Mouse (Mus musculus) hindbrain, embryonic 12.5 days (tissue): ENCODE measurements around the gene Actr3. TPM values are rescaled to one million over a fixed set of nuclear protein-coding genes. Genes with fewer than 3 reads are reported as not detected.
"Not testable (repeated sequence)": the region's sequence is repeated elsewhere in the genome, so short reads cannot be mapped to it uniquely, and the experiment has no call there.

ENCODE experiments used
- ATAC-seq: fragments of 200-750 bp; cut with Nextera tagmentation; 2 replicates; pipeline ENCODE4 v1.8.0; 2017; ENCODE audit warnings: moderate TSS enrichment; ENCODE audit not compliant: low FRiP score
- H3K27ac ChIP-seq: fragments of 300-500 bp; sonication (generic); 2 replicates; pipeline ENCODE4 v1.5.1; 2016; ENCODE audit warnings: mild to moderate bottlenecking
- H3K27me3 ChIP-seq: fragments of 300-500 bp; sonication (generic); 2 replicates; pipeline ENCODE4 v1.6.1; 2016; ENCODE audit warnings: mild to moderate bottlenecking
- H3K36me3 ChIP-seq: fragments of 300-500 bp; sonication (generic); 2 replicates; pipeline ENCODE4 v1.6.1; 2016; ENCODE audit warnings: mild to moderate bottlenecking
- H3K4me1 ChIP-seq: fragments of 300-500 bp; sonication (generic); 2 replicates; pipeline ENCODE4 v1.6.1; 2016
- H3K4me2 ChIP-seq: fragments of 300-500 bp; sonication (generic); replicated peaks from 2 replicates; pipeline ENCODE4 v1.6.1; 2016; ENCODE audit warnings: mild to moderate bottlenecking
- H3K4me3 ChIP-seq: fragments of 300-500 bp; sonication (generic); 2 replicates; pipeline ENCODE4 v1.5.1; 2016; ENCODE audit warnings: mild to moderate bottlenecking
- H3K9ac ChIP-seq: fragments of 300-500 bp; sonication (generic); 2 replicates; pipeline ENCODE4 v1.6.1; 2016; ENCODE audit warnings: mild to moderate bottlenecking, moderate library complexity
- H3K9me3 ChIP-seq: fragments of 300-500 bp; sonication (generic); replicated peaks from 2 replicates; pipeline ENCODE4 v1.6.1; 2016; ENCODE audit warnings: mild to moderate bottlenecking
- WGBS: fragments of 180-500 bp; shearing (Covaris S2); methylation state at CpG from one replicate; pipeline ENCODE4 v1.1.7; 2016; 5-methylcytosine and 5-hydroxymethylcytosine counted together
- polyA plus RNA-seq: library from polyadenylated mRNA; unstranded; fragments of >200 nt; fragmentation: Nextera tagmentation; extraction: Ambion mirVana; gene quantifications from 2 replicates; pipeline ENCODE4 v1.2.1, GENCODE M21; 2016

The Actr3 gene
- polyA plus RNA-seq, 1 experiment from 2014 or later: 249 TPM

DNA sequence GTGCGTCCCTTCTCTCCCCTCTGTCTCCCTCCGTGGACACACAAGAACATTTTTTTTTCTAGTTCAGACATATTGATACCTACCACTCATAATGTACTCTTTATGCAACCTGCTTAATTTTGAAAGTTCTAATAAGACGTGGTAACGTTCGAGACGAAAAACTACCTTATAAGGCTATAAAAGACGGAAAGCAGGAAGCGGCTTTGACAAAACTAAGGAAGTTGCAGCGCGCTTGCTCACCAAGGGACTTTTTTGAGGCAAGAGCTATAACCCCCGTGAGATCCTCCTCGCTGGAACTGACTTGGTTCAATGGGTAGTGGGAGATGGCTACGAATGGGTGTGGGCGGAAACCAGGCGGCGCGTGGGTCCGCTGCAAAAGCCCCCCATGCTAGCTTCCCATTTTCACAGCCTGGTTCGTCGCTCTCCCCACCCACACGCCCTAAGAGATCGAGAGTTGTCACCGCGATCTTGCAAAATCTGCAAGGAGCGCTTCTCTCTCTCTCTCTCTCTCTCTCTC, 984 bp downstream of the Actr3 start:
- peak overlapping the region; percentile 99 for H3K27ac ChIP-seq
- H3K36me3 ChIP-seq: no peaks in the 10 kb centered on the region
- H3K4me3 ChIP-seq: peak overlapping the region; percentile 81
- H3K27me3 ChIP-seq: no peaks in the 10 kb centered on the region
- peak overlapping the region; percentile 63 for H3K4me2 ChIP-seq
- H3K9ac ChIP-seq: peak overlapping the region; percentile 96
- no peaks in the 10 kb centered on the region for H3K9me3 ChIP-seq
- peaks cover 21% of the 10 kb centered on the region for H3K4me1 ChIP-seq
- peak; percentile 5 for ATAC-seq
- WGBS: under 1% methylated on average over 25 of the region's 25 CpGs

DNA sequence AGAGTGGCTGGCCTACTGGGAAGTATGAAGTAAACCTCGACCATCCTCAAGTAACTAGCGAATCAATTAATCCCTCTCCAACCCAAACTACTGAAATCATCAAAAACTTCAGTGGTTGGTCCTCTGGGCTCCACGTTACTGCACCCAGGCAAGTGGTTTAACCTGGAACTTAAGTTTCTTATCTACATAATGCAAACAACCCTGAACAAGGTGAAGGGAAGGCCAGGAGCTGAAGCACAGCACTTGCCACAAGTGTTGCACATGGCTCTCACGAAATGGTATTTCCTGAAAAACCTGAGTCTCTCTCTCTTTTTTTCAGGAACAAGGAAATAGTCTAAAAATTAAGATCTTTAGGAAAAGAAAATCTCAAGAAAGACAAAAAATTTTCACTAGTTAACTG, 4.2 kb downstream of the Actr3 start:
- Histone ChIP-seq H3K9ac (no peak overlapping the region), H3K9me3 (no peaks in the 10 kb centered on the region), H3K4me3 (no peak overlapping the region), H3K36me3 (no peaks in the 10 kb centered on the region), H3K27me3 (no peaks in the 10 kb centered on the region), H3K4me2 (no peak overlapping the region), H3K27ac (no peak overlapping the region), H3K4me1 (peaks cover 24% of the 10 kb centered on the region)
- ATAC-seq: no peak
- 79% methylated on average over 4 of the region's 4 CpGs for WGBS

DNA sequence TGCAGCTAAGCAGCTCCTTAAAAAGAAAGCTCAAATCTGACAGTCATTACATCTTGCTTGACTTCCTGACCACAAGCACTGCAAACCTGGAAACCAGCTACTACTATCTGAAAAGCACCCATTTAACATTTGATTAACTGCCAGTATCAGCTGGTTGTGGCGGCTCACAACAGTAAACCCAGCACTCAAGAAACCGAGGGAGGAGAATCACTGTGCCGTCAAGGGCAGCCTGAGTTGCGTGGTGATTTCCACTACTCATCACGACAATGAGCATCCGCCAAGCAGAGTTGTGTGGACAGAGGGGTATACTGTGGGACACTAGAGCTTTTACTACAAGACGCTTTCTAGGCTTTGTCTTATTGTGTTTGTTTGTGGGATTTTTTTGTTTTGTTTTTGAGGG, 4.8 kb downstream of the Actr3 start:
- Histone ChIP-seq H3K4me1 (peaks cover 20% of the 10 kb centered on the region), H3K36me3 (no peaks in the 10 kb centered on the region), H3K9ac (no peak overlapping the region), H3K9me3 (no peaks in the 10 kb centered on the region), H3K27me3 (no peaks in the 10 kb centered on the region), H3K4me3 (no peak overlapping the region), H3K27ac (no peak overlapping the region), H3K4me2 (no peak overlapping the region)
- WGBS: 67% methylated on average over 7 of the region's 7 CpGs
- no peak for ATAC-seq

DNA sequence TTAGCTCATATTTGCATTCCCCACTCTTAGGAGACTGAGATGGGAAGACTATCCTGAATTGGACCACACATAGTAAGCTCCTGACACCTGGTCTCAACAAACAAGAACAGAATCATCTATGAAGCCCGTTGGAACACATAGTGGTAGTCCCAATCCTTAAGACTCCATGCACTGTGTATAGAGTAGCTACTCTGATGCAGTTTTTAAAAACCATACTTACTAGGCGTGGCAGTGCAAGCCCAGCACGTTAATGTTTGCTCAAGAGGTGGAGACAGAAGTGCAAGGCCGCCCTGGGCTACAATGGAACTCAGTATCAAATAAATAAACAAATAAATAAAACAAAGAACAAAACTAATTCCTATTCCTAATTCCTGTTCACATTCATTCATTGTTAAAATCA, 5.5 kb downstream of the Actr3 start:
- Histone ChIP-seq H3K4me3 (no peak overlapping the region), H3K9me3 (no peaks in the 10 kb centered on the region), H3K36me3 (no peaks in the 10 kb centered on the region), H3K4me1 (peaks cover 20% of the 10 kb centered on the region), H3K27me3 (no peaks in the 10 kb centered on the region), H3K4me2 (no peak overlapping the region), H3K27ac (no peak overlapping the region), H3K9ac (no peak overlapping the region)
- WGBS: 90% methylated on average over 4 of the region's 4 CpGs
- no peak for ATAC-seq

DNA sequence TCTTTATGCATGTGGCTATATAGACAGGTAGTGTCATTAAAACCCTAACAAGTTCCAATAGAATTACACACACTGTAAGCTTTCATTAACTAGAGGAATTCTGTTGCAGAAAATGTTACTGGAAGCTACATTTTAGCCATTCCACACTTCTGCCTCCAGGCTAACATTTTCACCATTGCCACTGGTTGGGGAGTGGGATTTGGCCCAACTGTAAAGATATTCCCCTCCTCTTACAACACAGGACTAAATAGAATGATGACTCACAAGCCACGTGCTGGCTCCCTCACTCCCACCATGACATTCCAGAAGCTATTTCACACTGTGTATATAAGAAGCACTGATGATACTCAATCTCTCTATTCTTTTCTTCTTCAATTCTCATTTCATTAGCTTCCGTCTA, 7.2 kb downstream of the Actr3 start:
- Histone ChIP-seq H3K4me1 (peaks cover 15% of the 10 kb centered on the region), H3K27ac (no peak overlapping the region), H3K9ac (no peak overlapping the region), H3K4me3 (no peak overlapping the region), H3K4me2 (no peak overlapping the region), H3K27me3 (no peaks in the 10 kb centered on the region), H3K36me3 (no peaks in the 10 kb centered on the region), H3K9me3 (no peaks in the 10 kb centered on the region)
- ATAC-seq: no peak
- WGBS: 76% methylated on average over 2 of the region's 2 CpGs

DNA sequence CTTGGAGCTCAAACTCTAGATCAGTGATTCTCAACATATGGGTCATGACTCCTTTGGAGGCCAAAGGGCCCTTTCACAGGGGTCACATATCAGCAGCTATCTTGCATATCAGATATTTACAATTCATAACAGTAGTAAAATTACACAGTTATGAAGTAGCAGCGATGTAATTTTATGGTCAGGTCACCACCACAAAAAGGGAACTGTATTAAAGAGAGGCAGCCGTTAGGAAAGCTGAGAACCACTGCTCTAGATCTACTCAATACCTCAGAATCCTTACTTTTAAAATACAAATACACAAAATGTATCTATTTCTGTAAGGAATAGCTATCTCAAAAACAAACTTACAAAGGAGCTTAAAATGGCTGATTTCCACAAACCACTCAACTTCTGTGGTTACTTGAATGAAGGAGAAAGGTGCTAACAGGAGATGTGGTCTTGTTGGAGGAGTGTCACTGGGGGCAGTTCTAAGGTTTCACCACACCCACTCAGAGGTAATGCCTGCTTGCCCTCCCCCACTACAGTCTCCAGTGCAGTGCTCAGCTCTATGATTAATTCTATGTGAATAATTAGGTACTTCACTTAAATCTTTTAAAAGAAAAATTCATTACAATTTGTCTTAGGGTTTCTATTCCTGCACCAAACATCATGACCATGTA, 9.0 kb downstream of the Actr3 start:
- Histone ChIP-seq H3K9me3 (no peaks in the 10 kb centered on the region), H3K4me2 (no peak overlapping the region), H3K4me3 (no peak overlapping the region), H3K27me3 (no peaks in the 10 kb centered on the region), H3K9ac (no peak overlapping the region), H3K36me3 (no peaks in the 10 kb centered on the region), H3K4me1 (0 out of 2 replicates have a peak, but pooled peaks cover 3% of the 10 kb centered on the region), H3K27ac (no peak overlapping the region)
- ATAC-seq: no peak
- WGBS: 90% methylated on average over 2 of the region's 2 CpGs

DNA sequence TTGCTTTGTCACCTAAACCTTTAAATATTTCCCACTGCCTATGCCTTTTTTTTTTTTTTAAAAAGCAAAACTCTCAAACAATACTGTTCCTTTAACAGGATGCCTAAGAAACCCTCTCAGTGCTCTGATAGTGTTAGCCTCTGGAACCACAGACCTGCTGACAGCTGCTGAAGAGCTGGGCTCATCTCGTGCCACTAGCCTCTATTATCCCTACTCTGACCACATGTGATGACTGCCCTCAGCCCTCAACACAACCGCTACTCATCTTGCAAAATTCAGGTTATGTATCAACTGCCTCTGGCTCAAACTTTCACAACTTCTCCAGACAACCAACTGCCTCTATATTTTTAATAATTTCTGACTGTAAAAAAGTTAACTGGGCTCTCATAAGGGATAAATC, 15.6 kb downstream of the Actr3 start:
- H3K4me3 ChIP-seq: no peak overlapping the region
- no peaks in the 10 kb centered on the region for H3K4me1 ChIP-seq
- H3K4me2 ChIP-seq: no peak overlapping the region
- WGBS: 73% methylated on average over 2 of the region's 2 CpGs
- H3K36me3 ChIP-seq: peaks cover 11% of the 10 kb centered on the region
- H3K27me3 ChIP-seq: no peaks in the 10 kb centered on the region
- no peak overlapping the region for H3K9ac ChIP-seq
- no peak overlapping the region for H3K27ac ChIP-seq
- ATAC-seq: no peak
- no peaks in the 10 kb centered on the region for H3K9me3 ChIP-seq

DNA sequence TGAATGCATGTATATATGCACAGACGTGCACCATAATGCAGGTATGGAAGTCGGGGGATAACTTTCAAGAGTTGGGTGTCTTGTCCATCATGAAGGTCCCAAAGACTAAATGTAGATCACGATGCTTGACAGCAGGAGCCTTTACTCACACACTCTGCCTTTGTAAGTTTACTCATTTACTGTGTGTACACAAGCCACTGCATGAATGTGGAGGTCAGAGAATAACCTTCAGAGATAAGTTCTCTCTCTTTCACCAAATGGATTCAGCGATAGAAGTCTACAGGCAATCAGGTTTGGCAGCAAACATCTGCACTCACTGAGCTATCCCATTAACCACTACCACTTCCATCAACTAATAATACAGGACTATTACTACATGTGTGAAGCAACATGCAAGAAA, 16.8 kb downstream of the Actr3 start:
- WGBS: 97% methylated on average over 4 of the region's 4 CpGs
- no peaks in the 10 kb centered on the region for H3K9me3 ChIP-seq

DNA sequence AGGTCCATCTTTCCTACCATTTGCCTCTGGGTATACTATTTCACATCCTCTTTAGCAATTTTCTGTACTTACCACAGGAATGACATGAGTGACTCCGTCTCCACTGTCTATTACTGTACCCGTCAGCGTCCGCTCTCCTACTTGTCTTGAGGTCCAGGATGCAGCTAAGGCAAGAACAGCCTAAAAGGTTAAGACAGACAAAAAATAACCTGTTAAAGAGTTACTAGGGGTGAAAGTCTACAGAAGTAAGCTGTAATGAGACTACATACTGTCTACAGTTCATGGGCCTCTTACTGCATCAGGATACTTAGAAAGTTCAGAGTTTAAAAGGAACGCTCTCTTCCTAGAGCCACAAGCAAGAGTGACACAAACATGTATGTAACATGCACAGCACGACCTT, 28.3 kb downstream of the Actr3 start:
- Histone ChIP-seq H3K9me3 (no peaks in the 10 kb centered on the region), H3K4me2 (no peak overlapping the region), H3K4me3 (no peak overlapping the region), H3K4me1 (no peaks in the 10 kb centered on the region), H3K27me3 (no peaks in the 10 kb centered on the region), H3K36me3 (peaks cover 40% of the 10 kb centered on the region), H3K27ac (no peak overlapping the region), H3K9ac (no peak overlapping the region)
- ATAC-seq: no peak
- 98% methylated on average over 6 of the region's 6 CpGs for WGBS

More for the DNA sequence above, 16.8 kb downstream of the Actr3 start:
- no peak overlapping the region for H3K4me2 ChIP-seq
- H3K36me3 ChIP-seq: peaks cover 18% of the 10 kb centered on the region
- H3K4me1 ChIP-seq: no peaks in the 10 kb centered on the region
- H3K27me3 ChIP-seq: no peaks in the 10 kb centered on the region
- ATAC-seq: no peak
- no peak overlapping the region for H3K4me3 ChIP-seq
- no peak overlapping the region for H3K9ac ChIP-seq
- H3K27ac ChIP-seq: no peak overlapping the region

DNA sequence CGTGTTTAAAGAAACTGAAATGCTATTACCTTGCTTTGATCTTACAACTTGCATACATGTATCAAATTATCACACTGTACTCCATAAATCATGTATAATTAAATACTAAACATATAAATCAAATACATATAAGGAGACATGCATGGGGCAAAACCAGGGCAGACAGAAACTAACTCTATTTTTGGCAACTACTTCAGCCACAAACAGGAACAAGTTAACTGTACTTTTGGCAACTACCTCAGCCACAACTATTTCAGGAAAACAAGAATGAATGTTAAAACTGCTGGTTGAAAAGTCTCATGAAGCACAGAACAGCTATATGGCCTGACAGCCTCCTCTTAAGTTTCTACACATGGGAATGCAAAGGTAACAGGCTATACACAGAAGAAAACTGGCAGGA, 40.1 kb downstream of the Actr3 start:
- 95% methylated on average over 1 of the region's 1 CpGs for WGBS
- H3K4me2 ChIP-seq: no peak overlapping the region
- H3K9me3 ChIP-seq: no peaks in the 10 kb centered on the region
- H3K4me1 ChIP-seq: no peaks in the 10 kb centered on the region
- H3K4me3 ChIP-seq: no peak overlapping the region
- no peaks in the 10 kb centered on the region for H3K27me3 ChIP-seq
- H3K36me3 ChIP-seq: peaks cover 35% of the 10 kb centered on the region
- ATAC-seq: no peak
- no peak overlapping the region for H3K27ac ChIP-seq
- no peak overlapping the region for H3K9ac ChIP-seq

DNA sequence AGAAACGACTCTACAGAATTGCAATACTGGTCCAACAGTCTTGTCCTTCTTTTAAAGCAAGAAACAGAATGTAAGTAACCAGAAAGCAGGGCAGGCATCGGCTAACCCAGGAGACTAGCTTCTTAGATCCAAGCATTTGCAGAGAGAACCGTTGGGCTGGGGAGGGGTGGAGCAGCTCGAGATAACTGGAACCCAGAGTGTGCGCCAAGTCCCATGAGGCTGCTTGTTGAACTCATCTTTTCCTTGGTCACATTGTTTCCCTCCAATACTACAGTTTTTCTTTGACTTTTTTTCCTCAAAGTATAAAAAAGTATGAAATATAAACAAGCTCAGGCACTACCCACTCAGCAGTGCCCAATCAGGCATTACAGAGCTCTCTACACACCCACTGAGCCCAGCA, 42.2 kb downstream of the Actr3 start:
- not testable (repeated sequence) for H3K4me3 ChIP-seq, H3K9me3 ChIP-seq, H3K27ac ChIP-seq, H3K9ac ChIP-seq, H3K4me1 ChIP-seq, H3K4me2 ChIP-seq, ATAC-seq, H3K27me3 ChIP-seq
- WGBS: 95% methylated on average over 5 of the region's 5 CpGs
- peaks cover 29% of the 10 kb centered on the region for H3K36me3 ChIP-seq

DNA sequence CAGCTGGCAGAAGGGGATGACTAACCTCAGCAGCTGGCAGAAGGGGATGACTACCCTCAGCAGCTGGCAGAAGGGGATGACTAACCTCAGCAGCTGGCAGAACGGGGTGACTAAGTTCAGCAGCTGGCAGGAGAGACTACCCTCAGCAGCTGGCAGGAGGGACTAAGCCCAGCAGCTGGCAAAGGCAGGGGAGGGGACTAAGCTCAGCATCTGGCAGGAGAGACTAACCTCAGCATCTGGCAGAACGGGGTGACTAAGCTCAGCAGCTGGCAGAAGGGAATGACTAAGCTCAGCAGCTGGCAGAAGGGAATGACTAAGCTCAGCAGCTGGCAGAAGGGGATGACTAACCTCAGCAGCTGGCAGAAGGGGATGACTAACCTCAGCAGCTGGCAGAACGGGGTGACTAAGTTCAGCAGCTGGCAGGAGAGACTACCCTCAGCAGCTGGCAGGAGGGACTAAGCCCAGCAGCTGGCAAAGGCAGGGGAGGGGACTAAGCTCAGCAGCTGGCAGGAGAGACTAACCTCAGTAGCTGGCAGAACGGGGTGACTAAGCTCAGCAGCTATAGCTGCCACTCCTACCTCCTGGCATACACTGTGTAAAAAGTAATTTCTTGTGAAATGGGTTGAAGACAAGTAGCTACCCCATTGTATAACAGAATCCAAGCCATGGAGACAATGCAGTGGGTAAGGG, 45.3 kb downstream of the Actr3 start:
- not testable (repeated sequence) for H3K36me3 ChIP-seq, H3K9ac ChIP-seq, H3K9me3 ChIP-seq, H3K4me3 ChIP-seq, ATAC-seq, H3K27me3 ChIP-seq, H3K4me2 ChIP-seq, H3K4me1 ChIP-seq, H3K27ac ChIP-seq
- 80% methylated on average over 4 of the region's 4 CpGs for WGBS

DNA sequence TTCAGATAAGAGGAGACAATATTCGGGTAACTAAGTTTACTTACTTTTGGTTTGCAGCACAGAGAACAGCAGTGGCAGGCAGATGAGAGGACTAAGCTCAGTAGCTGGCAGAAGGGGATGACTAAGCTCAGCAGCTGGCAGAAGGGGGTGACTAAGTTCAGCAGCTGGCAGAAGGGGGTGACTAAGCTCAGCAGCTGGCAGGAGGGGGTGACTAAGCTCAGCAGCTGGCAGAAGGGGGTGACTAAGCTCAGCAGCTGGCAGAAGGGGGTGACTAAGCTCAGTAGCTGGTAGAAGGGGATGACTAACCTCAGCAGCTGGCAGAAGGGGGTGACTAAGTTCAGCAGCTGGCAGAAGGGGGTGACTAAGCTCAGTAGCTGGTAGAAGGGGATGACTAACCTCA, 45.9 kb downstream of the Actr3 start:
- not testable (repeated sequence) for H3K27me3 ChIP-seq, H3K9ac ChIP-seq, H3K4me1 ChIP-seq, H3K9me3 ChIP-seq, H3K4me2 ChIP-seq, H3K36me3 ChIP-seq, ATAC-seq, H3K4me3 ChIP-seq, H3K27ac ChIP-seq
- 90% methylated on average over 1 of the region's 1 CpGs for WGBS
